Mouse (Mus musculus): ENCODE data around the gene Serpinb1a.

Gene Serpinb1a

GRCm38 (mm10) chr13:32797085-32797484, 53.9 kb downstream of the Serpinb1a start:
- no peak for DNase-seq (ENCODE audit: low spot score)

DNA sequence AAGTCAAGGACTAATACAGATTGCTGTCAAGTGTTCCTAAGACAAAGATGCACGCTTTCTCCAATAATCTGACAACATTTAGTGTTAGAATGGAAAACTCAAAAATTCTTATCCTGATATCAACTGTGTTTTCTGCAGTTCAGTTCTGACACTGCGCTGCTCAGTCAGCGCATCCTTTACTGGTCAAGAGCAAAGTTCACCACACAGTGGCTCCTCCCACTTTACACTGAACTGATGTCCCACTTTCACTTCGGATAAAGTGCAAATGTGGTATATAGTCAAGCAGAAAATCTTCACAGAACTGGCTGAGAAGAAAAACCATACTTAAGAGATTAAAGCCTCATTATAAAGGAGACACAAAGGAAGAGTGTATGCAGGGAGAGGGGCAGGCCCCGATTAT, 55.8 kb downstream of the Serpinb1a start:
- DNase-seq (ENCODE audit: low spot score): no peak

GRCm38 (mm10) chr13:32794619-32795018, 56.4 kb downstream of the Serpinb1a start:
- no peak for DNase-seq (ENCODE audit: low spot score)

Measured in c-Kit-positive CD71-positive TER-119-positive erythroid progenitor cells, embryonic 14.5 days (primary cell).